Mouse (Mus musculus): ENCODE results near the gene Nhlrc4.

Nhlrc4 gene

GRCm38 (mm10) chr17:25958771-25959494 is 14.2 kb upstream of the Nhlrc4 start:
- DNase-seq (ENCODE audit: low spot score in 2 of 2) = no peak

DNA sequence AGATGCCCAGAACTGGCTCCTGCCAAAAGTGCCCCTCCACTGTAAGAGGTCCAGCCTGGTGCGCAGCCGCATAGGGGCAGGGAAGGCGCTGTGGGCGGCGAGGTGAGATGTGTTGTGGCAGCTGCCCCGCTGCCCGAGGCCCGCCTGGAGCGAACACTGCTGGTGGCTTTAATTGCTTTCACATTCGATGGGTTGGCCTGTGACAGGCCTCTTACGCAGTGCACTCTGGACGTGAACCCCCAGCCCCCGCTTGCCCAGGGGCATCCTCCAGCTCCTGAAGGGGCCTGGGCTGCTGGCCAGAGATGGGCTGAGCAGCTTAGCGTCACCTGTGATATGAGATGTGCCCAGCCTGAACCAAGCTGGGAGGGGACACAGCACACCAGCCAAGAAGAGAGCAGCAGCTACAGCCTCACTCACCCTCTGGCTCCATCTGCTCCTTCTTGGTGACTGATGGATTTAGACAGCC is 12.9 kb upstream of the Nhlrc4 start:
- no peak for DNase-seq (ENCODE audit: low spot score in 2 of 2)

DNA sequence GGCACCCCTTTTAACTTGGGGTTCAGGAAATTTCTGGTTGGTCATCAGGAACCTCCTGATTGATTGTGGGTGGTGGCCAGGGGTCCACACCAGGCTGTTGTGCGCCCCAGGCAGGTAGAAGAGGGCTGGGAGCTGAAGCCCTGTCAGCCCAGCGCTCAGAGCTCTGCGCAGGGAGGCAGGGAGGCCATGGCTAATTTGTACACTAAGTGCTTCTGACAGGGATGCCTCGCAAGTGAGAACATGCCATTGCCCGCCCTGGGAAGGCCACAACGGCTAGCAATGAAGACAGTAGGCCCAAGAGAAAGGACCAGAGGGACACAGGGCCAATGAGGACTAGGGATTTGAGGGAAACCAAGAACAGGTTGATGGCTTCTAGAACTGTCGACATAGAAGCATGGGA is 11.9 kb upstream of the Nhlrc4 start:
- DNase-seq (ENCODE audit: low spot score in 2 of 2) = no peak

DNA sequence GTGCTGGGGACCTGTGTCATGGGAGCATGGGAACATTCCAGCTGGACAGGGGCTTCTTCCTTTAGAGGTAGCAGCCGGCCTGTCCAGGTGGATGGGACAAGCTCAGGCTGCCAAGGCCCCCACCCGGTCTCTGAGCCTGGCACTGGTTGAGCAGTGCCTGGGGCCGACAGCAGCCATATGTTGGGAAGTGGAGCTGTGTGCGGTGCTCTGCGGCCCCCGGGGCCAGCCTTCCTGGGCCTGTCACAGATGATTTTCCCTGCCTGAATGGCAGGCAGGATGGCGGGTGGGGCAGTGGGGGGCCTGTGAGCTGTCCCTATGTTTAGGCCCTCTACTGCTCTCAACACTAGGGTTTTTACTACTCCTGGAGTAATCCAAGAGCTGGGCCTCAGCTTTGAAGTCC is 11.4 kb upstream of the Nhlrc4 start:
- no peak for DNase-seq (ENCODE audit: low spot score in 2 of 2)

DNA sequence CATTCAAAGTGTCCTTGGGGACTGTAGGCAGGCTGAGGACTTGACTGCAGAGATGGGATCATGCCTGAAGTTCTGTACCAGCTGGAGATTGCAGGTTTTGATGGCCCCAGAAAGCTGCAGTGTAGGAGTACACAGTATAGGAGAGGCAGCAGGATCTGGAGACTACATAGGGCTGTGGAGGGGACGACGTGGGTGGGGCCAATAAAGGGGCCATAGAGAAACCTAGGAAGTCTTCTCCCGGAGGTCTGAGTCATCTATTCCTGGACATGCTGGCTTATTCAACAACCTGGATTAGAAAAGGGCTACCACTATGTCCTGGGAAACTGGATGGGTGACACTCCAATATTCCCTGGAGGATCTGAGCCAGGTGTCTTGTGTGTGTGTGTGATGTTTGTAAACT is 11.0 kb upstream of the Nhlrc4 start:
- no peak for DNase-seq (ENCODE audit: low spot score in 2 of 2)

GRCm38 (mm10) chr17:25954671-25955070 is 9.9 kb upstream of the Nhlrc4 start:
- DNase-seq (ENCODE audit: low spot score in 2 of 2) = no peak

- no peak for DNase-seq (ENCODE audit: low spot score in 2 of 2)
Measured at GRCm38 (mm10) chr17:25953161-25953560, 8.4 kb upstream of the Nhlrc4 start.

DNA sequence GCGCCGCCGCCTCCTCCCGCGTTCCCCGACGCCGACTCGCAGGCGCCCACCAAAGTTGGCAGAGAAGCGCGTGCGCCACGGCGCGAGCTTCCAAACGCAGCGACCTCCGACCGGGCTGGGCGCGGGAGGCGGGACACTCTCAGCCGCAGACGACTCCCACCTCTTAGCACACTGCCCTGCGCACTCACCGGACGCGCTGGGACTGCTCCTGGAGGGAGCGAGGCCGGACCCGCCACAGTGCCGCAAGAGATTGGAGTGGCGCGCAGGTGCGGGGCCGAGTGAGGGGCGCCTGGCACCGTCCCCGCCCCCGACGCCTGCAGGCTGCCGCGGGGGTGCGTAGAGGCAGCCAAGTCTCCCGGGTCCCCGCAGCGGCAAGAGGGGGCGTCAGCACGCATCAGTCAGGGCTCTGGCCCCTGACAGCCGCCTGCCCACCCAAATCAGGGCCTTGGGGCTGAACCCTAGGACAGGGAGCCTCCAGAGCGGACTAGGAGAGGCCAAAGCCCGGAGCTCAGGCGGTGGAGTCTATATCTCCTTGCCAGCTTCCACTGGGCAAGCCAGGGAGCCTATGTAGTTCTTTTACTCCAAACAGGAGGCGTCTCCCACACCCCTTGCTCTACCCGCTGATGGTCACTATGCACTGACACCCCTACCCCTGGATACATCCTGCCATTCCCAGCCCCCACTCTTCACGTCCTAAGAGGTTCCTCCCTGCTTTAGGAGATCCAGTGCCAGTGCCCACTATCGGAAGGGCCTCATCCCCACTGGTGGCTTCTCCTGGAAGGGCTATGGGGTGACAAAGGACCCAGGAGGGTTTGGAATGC is 7.3 kb upstream of the Nhlrc4 start, which contains the start of gene A930017K11Rik:
Gene A930017K11Rik (minus strand): TSS at position 763 of the 821 bp plus-strand sequence.
- no peak for DNase-seq (ENCODE audit: low spot score in 2 of 2)

DNA sequence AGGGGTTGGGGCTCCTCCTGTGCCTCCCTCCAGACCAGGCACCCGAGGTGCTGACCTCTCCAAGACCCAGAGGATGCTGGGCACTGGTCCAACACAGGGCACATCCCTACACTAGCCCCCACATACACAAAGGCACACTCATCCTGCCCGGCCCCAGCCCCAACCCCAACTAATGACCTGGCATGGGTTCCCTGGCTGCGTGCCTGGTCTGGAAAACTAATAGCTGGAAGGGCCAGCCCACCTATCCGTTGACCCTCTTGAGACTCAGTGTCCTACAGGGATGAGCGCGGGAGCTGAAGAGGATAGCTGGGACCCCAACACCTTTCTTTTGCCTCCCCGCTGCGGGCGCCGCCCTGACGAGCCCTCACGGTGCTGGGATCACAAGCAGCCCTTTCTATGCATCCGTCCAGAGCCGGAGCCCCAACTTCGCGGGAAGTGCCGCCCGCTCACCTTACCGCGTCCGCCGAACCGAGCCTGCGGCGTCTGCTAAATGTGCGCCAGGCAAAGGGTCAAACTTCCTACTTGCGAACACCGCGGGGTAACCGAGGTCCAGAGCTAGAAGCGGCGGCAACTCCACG is 6.6 kb upstream of the Nhlrc4 start:
- DNase-seq (ENCODE audit: low spot score in 2 of 2) = no peak

- no peak for DNase-seq (ENCODE audit: low spot score in 2 of 2)
Measured at GRCm38 (mm10) chr17:25950706-25951105, 5.9 kb upstream of the Nhlrc4 start.

GRCm38 (mm10) chr17:25949981-25950380 is 5.2 kb upstream of the Nhlrc4 start:
- DNase-seq (ENCODE audit: low spot score in 2 of 2) = no peak

DNA sequence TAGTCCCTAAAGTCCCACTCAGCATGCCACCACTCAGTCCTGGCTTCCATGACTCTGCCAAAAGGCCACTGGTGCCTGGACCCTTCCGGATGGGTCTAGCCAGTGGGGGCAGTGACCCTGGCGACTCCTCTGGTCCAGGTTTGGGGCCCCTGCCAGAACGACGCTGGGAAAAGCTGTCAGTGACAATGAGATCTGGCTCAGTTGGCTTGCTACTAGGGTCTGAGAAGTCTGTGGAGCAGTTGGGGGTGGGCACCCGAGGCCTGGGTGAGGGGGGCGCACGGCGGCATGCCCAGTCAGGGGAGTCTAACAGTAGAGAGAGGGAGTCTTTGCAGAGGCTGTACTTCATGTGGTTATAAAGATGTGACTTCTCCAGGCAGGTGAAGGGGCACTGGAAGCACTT is 3.3 kb upstream of the Nhlrc4 start:
- no peak for DNase-seq (ENCODE audit: low spot score in 2 of 2)

- no peak for DNase-seq (ENCODE audit: low spot score in 2 of 2)
Measured at GRCm38 (mm10) chr17:25947576-25947975, 2.8 kb upstream of the Nhlrc4 start.

DNA sequence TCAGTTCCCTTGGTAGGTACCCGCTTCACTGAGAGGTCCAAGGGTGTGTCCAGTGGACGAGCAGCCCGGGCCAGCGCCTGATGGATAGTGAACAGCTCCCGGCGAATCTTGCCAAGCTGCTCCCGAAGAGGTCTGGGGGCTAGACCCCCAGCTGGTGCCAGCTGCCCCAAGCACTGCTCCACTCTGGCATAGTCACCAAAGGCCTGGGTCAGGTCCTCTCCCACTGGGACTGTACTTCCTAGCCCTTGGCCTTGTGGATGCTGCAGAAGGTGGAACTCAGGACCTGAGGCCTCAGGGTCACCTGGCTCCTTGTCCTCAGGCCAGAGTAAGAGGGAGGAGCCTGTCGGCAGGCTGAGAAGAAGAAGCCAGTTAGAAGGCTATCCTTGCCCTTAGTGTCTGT is 2.1 kb upstream of the Nhlrc4 start:
- peak in 1 of 2 experiments; percentile 53 for DNase-seq (ENCODE audit: low spot score in 2 of 2)

GRCm38 (mm10) chr17:25946349-25946748 is 1.6 kb upstream of the Nhlrc4 start:
- DNase-seq (ENCODE audit: low spot score in 2 of 2) = peak in 1 of 2 experiments; percentile 51

GRCm38 (mm10) chr17:25945517-25946155 is 875 bp upstream of the Nhlrc4 start:
- DNase-seq (ENCODE audit: low spot score in 2 of 2) = no peak

DNA sequence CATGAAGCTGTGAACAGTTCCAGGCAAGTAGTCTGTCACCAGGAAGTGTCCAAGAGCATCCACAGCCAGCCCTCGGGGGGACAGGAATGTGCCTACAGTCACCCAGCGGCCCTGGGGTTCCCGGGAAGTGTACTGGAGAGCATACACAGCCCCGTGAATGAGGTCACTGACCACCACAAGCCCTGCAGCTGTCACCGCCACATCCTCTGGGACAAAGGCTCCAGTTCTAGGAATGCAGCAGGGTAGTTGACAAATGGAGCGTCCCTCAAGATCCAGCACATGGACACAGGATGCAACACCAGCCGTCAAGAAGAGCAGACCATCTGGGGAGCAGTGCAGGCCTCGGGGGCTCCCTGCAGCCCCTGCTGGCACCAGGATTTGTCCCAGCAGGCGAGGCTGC is 992 bp downstream of the Nhlrc4 start:
- DNase-seq (ENCODE audit: low spot score in 2 of 2) = no peak

- DNase-seq (ENCODE audit: low spot score in 2 of 2) = peak in 1 of 2 experiments; percentile 64
Measured at GRCm38 (mm10) chr17:25943221-25943620, 1.5 kb downstream of the Nhlrc4 start.

GRCm38 (mm10) chr17:25942597-25943151 is 2.1 kb downstream of the Nhlrc4 start:
- peak; percentile 76 to 91 for DNase-seq (ENCODE audit: low spot score in 2 of 2)

GRCm38 (mm10) chr17:25941511-25942241 is 3.1 kb downstream of the Nhlrc4 start:
- DNase-seq (ENCODE audit: low spot score in 2 of 2) = peak; percentile 80 to 83

DNA sequence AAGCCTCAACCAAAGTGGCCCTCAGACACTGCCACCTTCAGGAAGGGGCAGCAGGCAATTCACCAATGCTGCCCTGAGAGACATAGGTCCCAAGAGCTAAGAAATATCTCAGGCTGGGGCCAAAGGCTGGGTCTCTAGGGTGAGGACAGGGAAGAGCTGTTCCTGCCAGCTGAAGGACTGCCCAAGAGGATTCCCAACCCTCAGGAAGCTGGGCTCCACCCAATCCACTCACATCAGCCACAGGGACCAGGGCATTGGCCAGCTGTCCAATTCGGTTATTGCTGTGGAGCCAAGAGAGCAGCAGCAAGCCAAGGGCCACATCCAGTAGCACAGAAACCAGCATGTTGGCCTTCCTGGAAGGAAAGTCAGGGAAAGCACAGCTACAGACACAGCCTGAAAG is 10.2 kb downstream of the Nhlrc4 start:
- no peak for DNase-seq (ENCODE audit: low spot score in 2 of 2)
